Mouse (Mus musculus) embryonic fibroblast, embryonic 13.5 days (primary cell): ENCODE data around the gene Glis1. TPM values are rescaled to one million over a fixed set of nuclear protein-coding genes. Genes with fewer than 3 reads are reported as not detected.

Experiments used
- H3K27ac ChIP-seq: 2 replicates; pipeline ENCODE4 v1.5.1; 2012; ENCODE audit warnings: low read length, control low read depth, inconsistent platforms; ENCODE audit not compliant: insufficient read depth
- H3K4me1 ChIP-seq: 2 replicates; pipeline ENCODE4 v1.6.1; 2011; ENCODE audit warnings: low read length; ENCODE audit not compliant: control insufficient read depth, insufficient read depth
- H3K4me3 ChIP-seq: 2 replicates; pipeline ENCODE4 v1.5.1; 2011; ENCODE audit warnings: mild to moderate bottlenecking, control low read depth, low read length; ENCODE audit not compliant: insufficient read depth
- CTCF ChIP-seq: IDR thresholded peaks from 2 replicates; pipeline ENCODE4 v1.5.1; 2011; ENCODE audit warnings: mild to moderate bottlenecking, control low read depth, low read length, moderate library complexity, borderline replicate concordance; ENCODE audit not compliant: insufficient read depth
- POLR2A ChIP-seq: IDR thresholded peaks from 2 replicates; pipeline ENCODE4 v1.6.1; 2011; ENCODE audit warnings: low read depth, mild to moderate bottlenecking, control low read depth, low read length, moderate library complexity
- polyA plus RNA-seq: library from polyadenylated mRNA; stranded (reverse); fragments of >200 nt; gene quantifications from 2 replicates; pipeline ENCODE4 v1.2.4, GENCODE M21; 2011; ENCODE audit warnings: low read depth; ENCODE audit not compliant: missing spikeins, insufficient read length

Gene Glis1
- polyA plus RNA-seq, 1 experiment, result 4.9 TPM

- peaks cover 10% of the 10 kb centered on the region for H3K4me1 ChIP-seq
- H3K27ac ChIP-seq, result no peak overlapping the region
- no peak for TF ChIP-seq CTCF
- no peak for TF ChIP-seq POLR2A
- H3K4me3 ChIP-seq, result no peak overlapping the region
Observed at GRCm38 (mm10) chr4:107497430-107497935, 63.1 kb downstream of the Glis1 start.

- TF ChIP-seq POLR2A (no peak), CTCF (no peak)
- H3K27ac ChIP-seq, result peak overlapping the region; percentile 78
- peaks cover 13% of the 10 kb centered on the region for H3K4me1 ChIP-seq
- H3K4me3 ChIP-seq, result no peak overlapping the region
Observed at GRCm38 (mm10) chr4:107502601-107503051, 68.2 kb downstream of the Glis1 start.

- H3K27ac ChIP-seq, result no peak overlapping the region
- TF ChIP-seq POLR2A (no peak), CTCF (no peak)
- H3K4me1 ChIP-seq, result no peaks in the 10 kb centered on the region
- no peak overlapping the region for H3K4me3 ChIP-seq
Observed at GRCm38 (mm10) chr4:107514981-107515380, 80.6 kb downstream of the Glis1 start.

- H3K4me1 ChIP-seq, result no peaks in the 10 kb centered on the region
Observed at GRCm38 (mm10) chr4:107515626-107516025, 81.2 kb downstream of the Glis1 start.

GRCm38 (mm10) chr4:107518766-107519165, 84.4 kb downstream of the Glis1 start:
- no peak overlapping the region for H3K27ac ChIP-seq
- no peaks in the 10 kb centered on the region for H3K4me1 ChIP-seq
- H3K4me3 ChIP-seq, result no peak overlapping the region
- TF ChIP-seq CTCF (no peak), POLR2A (no peak)

More at GRCm38 (mm10) chr4:107515626-107516025, 81.2 kb downstream of the Glis1 start:
- Histone ChIP-seq H3K27ac (no peak overlapping the region), H3K4me3 (no peak overlapping the region)
- no peak for TF ChIP-seq CTCF
- TF ChIP-seq POLR2A, result no peak

- Histone ChIP-seq H3K4me1 (no peaks in the 10 kb centered on the region), H3K4me3 (no peak overlapping the region), H3K27ac (no peak overlapping the region)
- TF ChIP-seq CTCF (no peak), POLR2A (no peak)
Observed at GRCm38 (mm10) chr4:107520071-107520470, 85.7 kb downstream of the Glis1 start.

- H3K4me3 ChIP-seq, result no peak overlapping the region
- no peaks in the 10 kb centered on the region for H3K4me1 ChIP-seq
- TF ChIP-seq CTCF (no peak), POLR2A (no peak)
Observed at GRCm38 (mm10) chr4:107520816-107521215, 86.4 kb downstream of the Glis1 start.

GRCm38 (mm10) chr4:107523607-107524151, 89.3 kb downstream of the Glis1 start:
- TF ChIP-seq CTCF (no peak), POLR2A (no peak)
- H3K27ac ChIP-seq, result no peak overlapping the region
- H3K4me1 ChIP-seq, result no peaks in the 10 kb centered on the region
- H3K4me3 ChIP-seq, result no peak overlapping the region

More at GRCm38 (mm10) chr4:107520816-107521215, 86.4 kb downstream of the Glis1 start:
- H3K27ac ChIP-seq, result no peak overlapping the region

GRCm38 (mm10) chr4:107535126-107535525, 100.7 kb downstream of the Glis1 start:
- TF ChIP-seq POLR2A (no peak), CTCF (no peak)
- Histone ChIP-seq H3K4me3 (no peak overlapping the region), H3K4me1 (no peaks in the 10 kb centered on the region), H3K27ac (no peak overlapping the region)

- TF ChIP-seq POLR2A, result no peak
- TF ChIP-seq CTCF, result no peak
- no peaks in the 10 kb centered on the region for H3K4me1 ChIP-seq
- no peak overlapping the region for H3K27ac ChIP-seq
- no peak overlapping the region for H3K4me3 ChIP-seq
Observed at GRCm38 (mm10) chr4:107538116-107538515, 103.7 kb downstream of the Glis1 start.
